Mouse (Mus musculus): ENCODE data around the gene Hs6st2.

- TF ChIP-seq CTCF (IDR thresholded peaks at IDR 0.05; ENCODE audit: low read depth) (peak; percentile 26; the same call in 1 of the 2 replicates), EP300 (IDR thresholded peaks at IDR 0.05; ENCODE audit: low read depth) (no peak)
Observed at GRCm38 (mm10) chrX:51374670-51375069, 307.0 kb downstream of the Hs6st2 start.
